ENCODE assay signal across 20 mouse cellular contexts in genomic region chr6:117807756-117808155, GRCm38 (mm10). TPM values are rescaled to one million over a fixed set of nuclear protein-coding genes. Genes with fewer than 3 reads are reported as not detected.
A peak's percentile ranks its signal among the peaks of the same experiment; 100 is the strongest.
DNase-seq lines count a peak whose midpoint lies in the region; ATAC-seq lines count a peak whose summit lies in the region.
"Had no signal": no experiment of that assay in that cellular context is flagged by ENCODE, and none has a peak within 500 bp of the region (broad histone marks: within the 10 kb centered on the region; RNA-seq: fewer than 3 reads in every experiment).

No protein-coding gene starts in this region.

- whole genome bisulfite sequencing in heart, embryonic 14.5 days, result 95% methylated on average over 1 of the region's 1 CpGs

- no peak overlapping the region for H3K9ac ChIP-seq in heart, embryonic 14.5 days (ENCODE audit: low read length)
- H3K9ac ChIP-seq: liver, postnatal 0 days had no signal

- intact Hi-C loops in gastrocnemius, postnatal 36 days (cut with DNase I), result no loop called here

- H3K4me3 ChIP-seq in heart, embryonic 14.5 days (ENCODE audit: control insufficient read depth in 1 of 2, insufficient read depth in 1 of 2, low read depth in 1 of 2, low read length in 2 of 2), result no peak overlapping the region
- H3K4me3 ChIP-seq: limb, embryonic 10.5 days; megakaryocyte, embryonic 14.5 days had no signal

- H3K4me1 ChIP-seq in heart, embryonic 14.5 days (ENCODE audit: control insufficient read depth in 2 of 2, insufficient read depth in 2 of 2, low read length in 2 of 2), result peaks cover 6% of the 10 kb centered on the region in 2 experiments; a peak in 2 of 4 replicates
- H3K4me1 ChIP-seq: megakaryocyte, embryonic 14.5 days had no signal

- ATAC-seq in heart, embryonic 14.5 days (ENCODE audit: insufficient number of reproducible peaks, insufficient read depth, low FRiP score, low read depth), result no peak
- ATAC-seq in megakaryocyte, adult 5-6 weeks (ENCODE audit: poor library complexity, severe bottlenecking), result no peak
- ATAC-seq: forebrain, embryonic 14.5 days; liver, postnatal 0 days; midbrain, embryonic 16.5 days had no signal

- no peaks in the 10 kb centered on the region for H3K27me3 ChIP-seq in heart, embryonic 14.5 days (ENCODE audit: control insufficient read depth, insufficient read depth, low read length)

- no peaks in the 10 kb centered on the region for H3K36me3 ChIP-seq in heart, embryonic 14.5 days (ENCODE audit: control insufficient read depth, insufficient read depth, low read length)
- H3K36me3 ChIP-seq: limb, embryonic 10.5 days had no signal

- peak; percentile 43 for DNase-seq in gastrocnemius, adult 18-20 months (ENCODE audit: low spot score)
- DNase-seq in gastrocnemius, postnatal 36 days, result no peak
- DNase-seq in right cerebral cortex, adult 18-20 months, result peak; percentile 26
- no peak for DNase-seq in right cerebral cortex, postnatal 36 days (ENCODE audit: low spot score in 2 of 2)
- DNase-seq in telencephalon, adult 2 months (ENCODE audit: low read depth, low spot score), result peak; percentile 53
- DNase-seq in urinary bladder, postnatal 14 days (ENCODE audit: low spot score), result no peak
- DNase-seq: adrenal gland, postnatal 36 days; kidney, adult 8-10 months; kidney, postnatal 25 days; liver, postnatal 0 days; lung, postnatal 10 days; right cerebral cortex, postnatal 4 days; thymus, postnatal 14 days had no signal

- no peak overlapping the region for H3K4me2 ChIP-seq in heart, embryonic 14.5 days (ENCODE audit: low read length)

- peak overlapping the region; percentile 19 to 51; a peak in 3 of 4 replicates for H3K27ac ChIP-seq in heart, embryonic 14.5 days (replicated peaks in 1 of 2; ENCODE audit: control insufficient read depth in 1 of 2, insufficient read depth in 1 of 2, low read depth in 2 of 2, low read length in 2 of 2)
- H3K27ac ChIP-seq: limb, embryonic 10.5 days; stomach, postnatal 0 days had no signal

- H3K9me3 ChIP-seq in heart, embryonic 14.5 days (ENCODE audit: control insufficient read depth, low read length), result no peaks in the 10 kb centered on the region
- H3K9me3 ChIP-seq: limb, embryonic 10.5 days; megakaryocyte, embryonic 14.5 days had no signal

RNA-seq across cellular contexts. Expression of gene Zfp637, which starts 33.2 kb away (rescaled TPM):
- total RNA-seq in gastrocnemius, adult 18-20 months (2021), result 10 to 100 TPM; 40.6 to 45.1 TPM
- 10 to 100 TPM; 35.0 to 35.2 TPM for total RNA-seq in gastrocnemius, postnatal 36 days (2021)
- 75.1 and 81.3 TPM in 2 replicates for polyA plus RNA-seq in heart, embryonic 14.5 days (2014; fragmentation: Nextera tagmentation; extraction: Ambion mirVana)
- 15.5 and 17.3 TPM in 2 replicates for total RNA-seq in megakaryocyte, adult 5-6 weeks (2015)
- total RNA-seq in megakaryocyte, adult 5-6 weeks (2017), result 13.4 and 14.1 TPM in 2 replicates

RNA-seq across cellular contexts. Expression of gene Zfp239, which starts 54.1 kb away (rescaled TPM):
- 1 to 10 TPM; 1.2 to 1.4 TPM for total RNA-seq in gastrocnemius, adult 18-20 months (2021)
- under 1 TPM; 0.23 to 0.37 TPM for total RNA-seq in gastrocnemius, postnatal 36 days (2021)
- polyA plus RNA-seq in heart, embryonic 14.5 days (2014; fragmentation: Nextera tagmentation; extraction: Ambion mirVana), result 0.96 and 1.7 TPM in 2 replicates
- 0.40 and 0.43 TPM in 2 replicates for total RNA-seq in megakaryocyte, adult 5-6 weeks (2015)
- total RNA-seq in megakaryocyte, adult 5-6 weeks (2017), result not detected in 2 replicates

Comparison
In these comparisons a context has a peak if more than half of its experiments do, and no peak if none do; other contexts are left out.
1. DNase-seq: peak in gastrocnemius, adult 18-20 months (single experiment), right cerebral cortex, adult 18-20 months (single experiment) and telencephalon, adult 2 months (single experiment); none in gastrocnemius, postnatal 36 days (0 of 2), right cerebral cortex, postnatal 36 days (0 of 2) and urinary bladder, postnatal 14 days (single experiment).